Mouse (Mus musculus) hindbrain, embryonic 12.5 days (tissue): Measurements from ENCODE around the gene Mrtfb. TPM values are rescaled to one million over a fixed set of nuclear protein-coding genes. Genes with fewer than 3 reads are reported as not detected.

Source experiments
- ATAC-seq: fragments of 200-750 bp; cut with Nextera tagmentation; 2 replicates; pipeline ENCODE4 v1.8.0; 2017; ENCODE audit warnings: moderate TSS enrichment; ENCODE audit not compliant: low FRiP score
- H3K27ac ChIP-seq: fragments of 300-500 bp; sonication (generic); 2 replicates; pipeline ENCODE4 v1.5.1; 2016; ENCODE audit warnings: mild to moderate bottlenecking
- H3K27me3 ChIP-seq: fragments of 300-500 bp; sonication (generic); 2 replicates; pipeline ENCODE4 v1.6.1; 2016; ENCODE audit warnings: mild to moderate bottlenecking
- H3K36me3 ChIP-seq: fragments of 300-500 bp; sonication (generic); 2 replicates; pipeline ENCODE4 v1.6.1; 2016; ENCODE audit warnings: mild to moderate bottlenecking
- H3K4me1 ChIP-seq: fragments of 300-500 bp; sonication (generic); 2 replicates; pipeline ENCODE4 v1.6.1; 2016
- H3K4me2 ChIP-seq: fragments of 300-500 bp; sonication (generic); replicated peaks from 2 replicates; pipeline ENCODE4 v1.6.1; 2016; ENCODE audit warnings: mild to moderate bottlenecking
- H3K4me3 ChIP-seq: fragments of 300-500 bp; sonication (generic); 2 replicates; pipeline ENCODE4 v1.5.1; 2016; ENCODE audit warnings: mild to moderate bottlenecking
- H3K9ac ChIP-seq: fragments of 300-500 bp; sonication (generic); 2 replicates; pipeline ENCODE4 v1.6.1; 2016; ENCODE audit warnings: mild to moderate bottlenecking, moderate library complexity
- H3K9me3 ChIP-seq: fragments of 300-500 bp; sonication (generic); replicated peaks from 2 replicates; pipeline ENCODE4 v1.6.1; 2016; ENCODE audit warnings: mild to moderate bottlenecking
- WGBS: fragments of 180-500 bp; shearing (Covaris S2); methylation state at CpG from one replicate; pipeline ENCODE4 v1.1.7; 2016; 5-methylcytosine and 5-hydroxymethylcytosine counted together
- polyA plus RNA-seq: library from polyadenylated mRNA; unstranded; fragments of >200 nt; fragmentation: Nextera tagmentation; extraction: Ambion mirVana; gene quantifications from 2 replicates; pipeline ENCODE4 v1.2.1, GENCODE M21; 2016

The Mrtfb gene
- polyA plus RNA-seq, 1 experiment from 2014 or later: 15.9 TPM

DNA sequence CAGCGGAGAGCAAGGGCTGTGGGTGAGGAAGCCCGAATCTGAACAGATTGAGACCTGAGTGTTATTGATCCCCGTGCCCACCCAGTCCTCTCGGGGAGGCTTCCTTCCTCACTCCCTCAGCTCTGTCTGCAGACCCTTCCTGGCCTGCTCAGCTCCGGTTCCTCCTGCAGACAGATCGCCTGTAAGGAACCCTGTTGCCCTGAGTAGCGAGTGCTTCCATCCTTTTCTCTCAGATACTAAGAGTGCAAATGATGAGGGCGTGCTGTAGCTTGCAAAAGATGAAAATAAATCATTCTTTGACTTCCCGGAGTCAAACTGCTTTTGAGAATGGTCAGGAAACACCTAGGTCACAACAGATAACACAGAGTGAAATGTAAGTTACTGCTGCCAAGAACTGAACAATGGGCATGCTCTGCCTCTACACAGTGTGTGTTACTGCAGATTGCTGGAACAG is 103.2 kb downstream of the Mrtfb start:
- H3K4me3 ChIP-seq: no peak overlapping the region
- H3K9me3 ChIP-seq: no peaks in the 10 kb centered on the region
- H3K27me3 ChIP-seq: no peaks in the 10 kb centered on the region
- no peaks in the 10 kb centered on the region for H3K36me3 ChIP-seq
- H3K4me1 ChIP-seq: peaks cover 19% of the 10 kb centered on the region
- no peak overlapping the region for H3K9ac ChIP-seq
- H3K4me2 ChIP-seq: no peak overlapping the region
- H3K27ac ChIP-seq: no peak overlapping the region
- 68% methylated on average over 9 of the region's 9 CpGs for WGBS
- no peak for ATAC-seq

GRCm38 (mm10) chr16:13360208-13360607 is 103.9 kb downstream of the Mrtfb start:
- H3K27me3 ChIP-seq: no peaks in the 10 kb centered on the region
- no peak overlapping the region for H3K9ac ChIP-seq
- no peak overlapping the region for H3K27ac ChIP-seq
- no peak overlapping the region for H3K4me2 ChIP-seq
- H3K4me1 ChIP-seq: peaks cover 20% of the 10 kb centered on the region
- H3K36me3 ChIP-seq: no peaks in the 10 kb centered on the region
- no peak overlapping the region for H3K4me3 ChIP-seq
- H3K9me3 ChIP-seq: no peaks in the 10 kb centered on the region
- ATAC-seq: no peak

DNA sequence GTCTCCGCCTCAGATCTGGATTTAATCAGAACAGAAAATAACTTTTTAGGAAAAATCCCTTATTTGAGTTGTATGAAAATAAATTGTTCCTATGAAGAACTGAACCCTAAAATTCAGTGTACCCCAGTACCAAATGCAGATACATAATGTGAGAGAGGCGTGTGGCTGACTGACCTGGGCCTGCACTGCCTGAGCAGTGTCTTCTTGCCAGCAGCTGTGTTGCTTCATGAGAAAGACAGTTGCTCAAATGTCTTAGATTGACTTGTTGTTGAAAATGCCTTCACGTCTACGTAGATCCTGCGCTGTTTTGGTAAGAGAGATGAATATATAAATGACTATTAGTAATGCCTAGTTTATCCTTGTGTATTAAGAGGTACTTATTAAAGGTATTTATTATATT is 104.6 kb downstream of the Mrtfb start:
- no peak overlapping the region for H3K4me3 ChIP-seq
- H3K4me2 ChIP-seq: no peak overlapping the region
- H3K9ac ChIP-seq: no peak overlapping the region
- H3K27ac ChIP-seq: no peak overlapping the region
- peaks cover 20% of the 10 kb centered on the region for H3K4me1 ChIP-seq
- H3K36me3 ChIP-seq: no peaks in the 10 kb centered on the region
- no peaks in the 10 kb centered on the region for H3K9me3 ChIP-seq
- no peaks in the 10 kb centered on the region for H3K27me3 ChIP-seq
- 90% methylated on average over 5 of the region's 5 CpGs for WGBS
- no peak for ATAC-seq

DNA sequence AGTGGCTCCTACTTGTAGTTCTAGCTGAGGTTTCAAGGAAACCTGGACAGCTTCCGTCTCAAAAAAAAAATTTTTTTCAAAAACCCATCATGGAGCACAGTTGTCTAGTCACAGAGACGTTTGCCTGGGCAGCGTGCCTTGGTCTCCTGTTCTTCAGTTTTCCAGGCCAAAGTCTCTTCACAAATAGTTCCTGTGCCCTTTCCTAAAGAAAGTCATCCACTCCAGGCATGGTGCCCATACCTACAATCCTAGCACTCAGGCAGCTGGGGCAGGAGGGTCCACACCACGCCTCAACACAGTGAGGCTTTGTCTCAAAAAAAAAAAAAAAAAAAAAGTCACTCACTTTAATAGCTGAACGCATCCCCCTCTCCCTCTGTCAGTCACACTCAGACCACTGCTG is 106.9 kb downstream of the Mrtfb start:
- H3K4me2 ChIP-seq: no peak overlapping the region
- H3K4me3 ChIP-seq: no peak overlapping the region
- no peaks in the 10 kb centered on the region for H3K9me3 ChIP-seq
- no peaks in the 10 kb centered on the region for H3K36me3 ChIP-seq
- H3K9ac ChIP-seq: no peak overlapping the region
- no peak for ATAC-seq
- peaks cover 27% of the 10 kb centered on the region for H3K4me1 ChIP-seq
- no peak overlapping the region for H3K27ac ChIP-seq
- H3K27me3 ChIP-seq: no peaks in the 10 kb centered on the region
- 75% methylated on average over 5 of the region's 5 CpGs for WGBS

- H3K27me3 ChIP-seq: no peaks in the 10 kb centered on the region
- 44% methylated on average over 3 of the region's 3 CpGs for WGBS
- no peaks in the 10 kb centered on the region for H3K36me3 ChIP-seq
- no peak overlapping the region for H3K4me2 ChIP-seq
- no peaks in the 10 kb centered on the region for H3K9me3 ChIP-seq
- ATAC-seq: no peak
- H3K4me3 ChIP-seq: no peak overlapping the region
- H3K9ac ChIP-seq: no peak overlapping the region
- peaks cover 20% of the 10 kb centered on the region for H3K4me1 ChIP-seq
- no peak overlapping the region for H3K27ac ChIP-seq
Measured at GRCm38 (mm10) chr16:13364145-13364544, 107.9 kb downstream of the Mrtfb start.

GRCm38 (mm10) chr16:13366256-13366655 is 110.0 kb downstream of the Mrtfb start:
- no peak for ATAC-seq
- WGBS: 84% methylated on average over 1 of the region's 1 CpGs

GRCm38 (mm10) chr16:13366802-13367465 is 110.7 kb downstream of the Mrtfb start:
- H3K36me3 ChIP-seq: no peaks in the 10 kb centered on the region
- no peaks in the 10 kb centered on the region for H3K27me3 ChIP-seq
- H3K9me3 ChIP-seq: no peaks in the 10 kb centered on the region
- H3K4me1 ChIP-seq: peaks cover 19% of the 10 kb centered on the region
- H3K4me2 ChIP-seq: no peak overlapping the region
- WGBS: 29% methylated on average over 4 of the region's 4 CpGs
- H3K9ac ChIP-seq: no peak overlapping the region
- H3K4me3 ChIP-seq: no peak overlapping the region
- peak overlapping the region; percentile 30 for H3K27ac ChIP-seq
- ATAC-seq: no peak

More at GRCm38 (mm10) chr16:13366256-13366655, 110.0 kb downstream of the Mrtfb start:
- H3K9ac ChIP-seq: no peak overlapping the region
- H3K4me2 ChIP-seq: no peak overlapping the region
- H3K27me3 ChIP-seq: no peaks in the 10 kb centered on the region
- H3K36me3 ChIP-seq: no peaks in the 10 kb centered on the region
- H3K27ac ChIP-seq: peak overlapping the region; percentile 30
- H3K9me3 ChIP-seq: no peaks in the 10 kb centered on the region
- H3K4me3 ChIP-seq: no peak overlapping the region
- H3K4me1 ChIP-seq: peaks cover 15% of the 10 kb centered on the region

- WGBS: 63% methylated on average over 2 of the region's 2 CpGs
- Histone ChIP-seq H3K4me1 (peaks cover 21% of the 10 kb centered on the region), H3K36me3 (no peaks in the 10 kb centered on the region), H3K9ac (no peak overlapping the region), H3K9me3 (no peaks in the 10 kb centered on the region), H3K27ac (no peak overlapping the region), H3K27me3 (no peaks in the 10 kb centered on the region), H3K4me3 (no peak overlapping the region), H3K4me2 (no peak overlapping the region)
- no peak for ATAC-seq
Measured at GRCm38 (mm10) chr16:13367466-13367856, 111.2 kb downstream of the Mrtfb start.

GRCm38 (mm10) chr16:13368645-13369044 is 112.4 kb downstream of the Mrtfb start:
- WGBS: 78% methylated on average over 1 of the region's 1 CpGs

DNA sequence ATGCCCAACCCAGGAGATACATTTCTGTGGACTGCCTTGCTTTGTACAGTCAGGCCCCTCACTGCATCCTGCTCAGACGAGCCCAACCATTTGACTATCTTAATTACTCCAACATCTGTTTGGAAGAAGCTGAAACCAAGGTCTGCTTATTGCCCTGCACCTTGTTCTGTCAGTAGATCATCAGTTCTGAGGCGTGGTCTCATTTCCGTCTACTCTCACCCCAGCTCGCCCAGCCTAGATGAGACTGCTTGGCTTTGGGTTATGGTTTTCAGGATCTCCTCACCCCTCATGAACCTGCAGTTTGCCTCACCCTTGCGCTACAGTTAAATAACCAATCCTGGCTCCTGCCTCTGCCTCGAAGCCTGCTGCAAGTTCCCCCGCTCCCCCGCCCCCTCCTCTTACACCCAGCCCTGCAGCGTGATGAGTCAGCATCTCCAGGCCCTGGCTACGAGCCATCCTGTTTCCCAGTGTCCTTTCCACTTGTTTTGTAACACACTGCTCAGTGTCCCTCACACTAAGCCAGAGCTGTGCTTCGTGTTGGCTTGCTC is 115.5 kb downstream of the Mrtfb start:
- 34% methylated on average over 11 of the region's 11 CpGs for WGBS
- Histone ChIP-seq H3K9me3 (no peaks in the 10 kb centered on the region), H3K4me2 (no peak overlapping the region), H3K4me3 (no peak overlapping the region), H3K4me1 (peaks cover 13% of the 10 kb centered on the region), H3K27ac (no peak overlapping the region), H3K9ac (no peak overlapping the region), H3K27me3 (no peaks in the 10 kb centered on the region), H3K36me3 (no peaks in the 10 kb centered on the region)
- peak; percentile 88 for ATAC-seq

More at GRCm38 (mm10) chr16:13368645-13369044, 112.4 kb downstream of the Mrtfb start:
- Histone ChIP-seq H3K27me3 (no peaks in the 10 kb centered on the region), H3K36me3 (no peaks in the 10 kb centered on the region), H3K4me2 (no peak overlapping the region), H3K4me3 (no peak overlapping the region), H3K9me3 (no peaks in the 10 kb centered on the region), H3K4me1 (peaks cover 21% of the 10 kb centered on the region), H3K9ac (no peak overlapping the region), H3K27ac (no peak overlapping the region)
- ATAC-seq: no peak

DNA sequence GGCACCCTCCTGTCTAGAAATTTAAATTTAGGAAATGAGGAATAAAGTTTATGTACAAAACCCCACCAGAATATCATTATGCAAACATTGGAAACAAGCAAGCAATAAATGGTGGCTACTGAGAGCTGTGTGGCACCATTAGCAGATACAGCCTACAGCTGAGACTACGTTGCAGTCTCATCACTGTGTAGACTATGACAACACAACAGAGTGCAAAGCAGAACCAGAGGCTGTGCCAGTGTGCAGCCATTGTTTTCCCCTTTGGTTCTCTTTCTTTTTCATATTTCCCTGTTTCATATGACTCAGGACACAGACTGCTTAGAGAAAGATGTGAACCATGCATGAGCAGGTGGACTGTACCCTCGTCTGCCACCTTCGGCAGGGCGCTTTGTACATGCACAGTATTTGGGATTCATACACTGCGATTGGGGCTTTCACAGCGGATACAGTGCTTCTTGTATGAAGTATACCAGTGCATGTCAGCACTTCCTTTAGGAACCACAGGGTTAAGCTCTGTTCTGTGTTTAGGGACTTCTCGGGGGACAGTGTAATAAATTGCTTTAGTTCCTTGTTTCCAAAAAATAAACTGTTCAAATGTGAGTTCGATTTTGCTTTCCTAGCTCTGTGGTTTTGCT is 116.7 kb downstream of the Mrtfb start:
- Histone ChIP-seq H3K9me3 (no peaks in the 10 kb centered on the region), H3K4me1 (peaks cover 6% of the 10 kb centered on the region), H3K9ac (no peak overlapping the region), H3K27ac (no peak overlapping the region), H3K4me2 (no peak overlapping the region), H3K4me3 (no peak overlapping the region), H3K27me3 (no peaks in the 10 kb centered on the region), H3K36me3 (no peaks in the 10 kb centered on the region)
- 93% methylated on average over 8 of the region's 8 CpGs for WGBS
- ATAC-seq: no peak

GRCm38 (mm10) chr16:13376947-13377486 is 120.7 kb downstream of the Mrtfb start:
- 84% methylated on average over 7 of the region's 7 CpGs for WGBS
- Histone ChIP-seq H3K9ac (no peak overlapping the region), H3K27me3 (no peaks in the 10 kb centered on the region), H3K27ac (no peak overlapping the region), H3K9me3 (no peaks in the 10 kb centered on the region), H3K4me3 (no peak overlapping the region), H3K4me1 (peaks cover under 1% of the 10 kb centered on the region; the same call in 1 of the 2 replicates), H3K4me2 (no peak overlapping the region), H3K36me3 (no peaks in the 10 kb centered on the region)
- ATAC-seq: no peak
